Mouse (Mus musculus) liver, adult (tissue): ENCODE measurements around the gene Zswim7.

ENCODE experiments used
- GATA4 ChIP-seq: IDR thresholded peaks from 2 replicates; pipeline ENCODE4 v1.6.1; 2014; ENCODE audit warnings: mild to moderate bottlenecking, low read length; ENCODE audit not compliant: insufficient replicate concordance

The Zswim7 gene

DNA sequence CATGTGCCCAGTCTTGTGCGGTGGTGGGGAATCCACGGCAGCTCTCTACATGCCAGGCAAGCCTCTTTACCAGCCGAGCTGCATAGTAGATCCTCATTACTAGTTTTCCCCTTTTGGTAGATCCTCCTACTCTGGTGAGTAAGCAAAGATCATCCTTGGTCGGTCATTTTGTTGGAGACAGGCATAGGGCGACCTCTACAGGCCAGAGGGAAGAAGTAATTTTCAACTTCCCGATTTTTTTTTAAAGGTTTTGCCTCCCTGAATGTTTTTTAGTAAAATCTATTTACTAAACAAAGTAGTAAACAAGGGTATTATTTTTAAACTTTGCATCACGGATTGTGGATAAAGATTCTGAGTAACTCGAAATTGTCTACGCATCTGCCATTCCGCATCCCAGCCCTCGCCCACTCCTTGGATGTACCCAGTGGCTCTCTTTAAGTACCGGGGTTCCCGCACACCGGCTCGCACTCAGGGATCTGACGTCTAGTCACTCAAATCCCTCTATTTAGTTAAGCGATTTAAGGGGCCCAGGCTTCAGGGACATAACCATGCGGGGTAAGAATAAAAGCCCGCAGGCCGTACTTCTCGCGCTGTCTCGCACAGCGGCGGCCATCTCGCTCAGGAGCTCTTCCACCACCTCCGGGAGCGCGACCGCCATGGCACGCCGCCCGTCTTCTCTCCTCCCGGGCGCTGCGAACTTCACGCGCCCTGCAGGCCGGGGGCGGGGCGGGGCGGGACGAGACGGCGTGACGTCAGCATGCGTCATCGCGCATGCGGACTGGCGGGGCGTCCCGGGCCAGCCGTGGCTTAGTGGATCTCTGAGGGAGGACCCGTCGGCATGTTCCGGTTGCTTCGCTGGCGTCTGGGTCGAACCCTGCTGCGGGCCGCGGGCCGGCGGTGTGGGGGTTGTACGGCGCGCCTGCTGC is at the start of gene Zswim7, which contains the start of gene Ttc19:
Zswim7 (minus strand) TSS at position 701 of the 926 bp plus-strand sequence.
Ttc19 (plus strand) TSS at position 799 of the 926 bp plus-strand sequence.
- no peak for TF ChIP-seq GATA4

DNA sequence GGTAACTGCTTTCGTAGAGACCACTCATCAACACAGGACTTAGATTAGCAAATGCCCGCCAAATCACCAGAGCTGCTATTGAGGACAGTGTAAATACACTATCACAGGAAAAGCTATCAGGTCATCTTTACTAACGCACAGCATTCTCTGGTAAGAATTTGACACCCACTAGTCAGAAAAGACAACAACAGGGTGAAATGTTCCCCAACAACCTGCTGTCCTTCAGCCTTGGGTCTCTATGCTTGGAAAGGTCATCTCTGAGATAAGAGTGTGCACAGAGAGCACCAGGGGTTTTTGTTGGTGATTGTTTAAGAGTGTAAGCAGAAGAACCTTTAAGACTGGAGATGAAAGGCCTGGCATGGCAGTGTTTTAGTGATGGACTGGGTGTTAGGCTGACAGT is 42.5 kb upstream of the Zswim7 start:
- TF ChIP-seq GATA4: no peak

DNA sequence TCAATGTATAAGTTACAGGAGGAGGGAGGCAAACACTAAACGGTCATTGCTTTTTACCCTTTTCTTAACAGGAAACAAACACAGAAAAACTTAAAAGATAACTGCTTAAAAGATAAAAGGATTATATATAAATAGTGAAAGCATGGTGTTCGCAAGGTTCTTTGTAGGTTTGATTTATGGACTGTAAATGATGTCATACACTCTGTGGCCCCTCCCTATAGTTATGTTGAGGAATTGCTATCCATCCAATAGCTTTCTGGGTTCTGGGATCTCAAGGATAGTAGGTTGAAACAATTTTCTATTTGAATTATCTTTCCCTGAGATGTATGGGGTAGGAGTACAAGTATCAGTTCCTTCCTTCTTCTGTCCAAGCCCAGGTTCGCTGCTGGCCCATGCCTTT is 38.9 kb upstream of the Zswim7 start:
- no peak for TF ChIP-seq GATA4

DNA sequence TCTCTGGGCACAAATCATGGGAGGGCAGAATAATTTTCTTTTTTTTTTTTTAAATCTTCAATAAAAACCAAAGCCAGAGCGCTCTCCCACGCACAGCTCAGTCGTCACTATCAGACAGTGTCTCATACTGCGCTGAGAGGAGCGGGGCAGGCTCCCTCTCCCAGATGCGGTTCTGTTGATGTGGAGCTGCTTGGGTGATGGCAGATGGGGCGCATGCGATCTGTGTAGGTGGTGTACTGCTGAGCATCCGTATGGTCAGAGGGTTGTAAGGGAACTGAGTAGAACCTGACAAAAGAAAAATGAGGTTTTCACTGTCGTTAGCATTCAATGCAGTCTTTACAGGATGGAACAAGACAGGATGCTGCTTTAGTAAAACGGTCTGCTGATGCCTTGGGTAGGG is 36.6 kb upstream of the Zswim7 start:
- TF ChIP-seq GATA4: no peak

DNA sequence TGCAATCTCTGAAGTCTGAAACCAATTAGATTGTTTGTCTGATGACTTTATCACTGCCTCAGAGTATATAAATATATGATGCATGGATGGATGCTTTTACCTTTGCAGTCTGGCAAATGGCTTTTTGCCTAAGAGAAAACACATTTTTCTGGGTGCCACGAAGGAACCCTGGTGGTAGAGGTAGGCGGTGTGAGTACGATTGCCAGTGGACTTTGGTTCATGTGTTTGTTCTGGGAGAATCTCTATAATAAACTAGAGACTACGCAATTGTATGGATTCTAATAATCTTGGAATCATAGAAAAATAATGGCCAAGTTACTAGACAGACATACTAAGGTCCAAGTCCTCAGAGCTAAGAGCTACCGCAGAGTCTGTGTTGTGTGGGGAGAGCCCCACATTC is 33.8 kb upstream of the Zswim7 start:
- no peak for TF ChIP-seq GATA4

DNA sequence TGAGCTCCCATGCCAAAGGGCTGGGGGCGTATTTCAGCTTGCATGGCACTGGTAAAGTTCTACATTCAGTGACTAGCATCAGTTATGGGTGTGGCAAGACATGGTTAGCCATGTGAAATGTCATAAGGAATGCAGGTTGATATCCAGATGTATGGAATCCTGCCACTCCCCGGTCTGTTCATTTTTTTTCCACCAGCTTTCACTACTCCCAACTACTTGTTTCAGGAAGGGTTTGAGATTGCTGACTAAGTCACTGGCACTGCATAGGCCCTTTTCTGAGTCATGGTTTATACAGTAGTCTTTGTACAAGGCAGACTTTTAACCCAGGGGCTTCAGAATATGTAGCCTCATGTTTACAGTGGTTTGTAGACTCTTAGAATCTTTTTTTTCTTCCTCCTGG is 28.1 kb upstream of the Zswim7 start:
- no peak for TF ChIP-seq GATA4

DNA sequence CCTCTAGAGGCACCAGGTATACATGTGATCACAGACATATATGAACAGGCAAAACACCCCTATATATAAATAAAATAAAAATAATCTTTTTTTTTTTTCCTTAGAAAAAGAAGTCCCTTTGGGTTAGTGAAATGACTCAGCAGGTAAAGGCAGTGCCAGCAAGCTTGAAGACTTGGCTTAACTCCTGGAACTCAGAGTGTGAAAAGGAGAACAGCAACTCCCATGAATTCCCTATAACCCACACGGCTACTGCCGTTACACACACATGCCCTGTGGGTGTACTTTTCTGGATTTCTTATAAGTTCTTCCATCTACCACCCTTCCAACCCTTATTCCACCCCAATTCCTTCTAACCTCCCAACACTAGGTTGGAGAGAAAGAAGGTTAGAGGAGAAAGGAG is 24.7 kb upstream of the Zswim7 start:
- no peak for TF ChIP-seq GATA4

DNA sequence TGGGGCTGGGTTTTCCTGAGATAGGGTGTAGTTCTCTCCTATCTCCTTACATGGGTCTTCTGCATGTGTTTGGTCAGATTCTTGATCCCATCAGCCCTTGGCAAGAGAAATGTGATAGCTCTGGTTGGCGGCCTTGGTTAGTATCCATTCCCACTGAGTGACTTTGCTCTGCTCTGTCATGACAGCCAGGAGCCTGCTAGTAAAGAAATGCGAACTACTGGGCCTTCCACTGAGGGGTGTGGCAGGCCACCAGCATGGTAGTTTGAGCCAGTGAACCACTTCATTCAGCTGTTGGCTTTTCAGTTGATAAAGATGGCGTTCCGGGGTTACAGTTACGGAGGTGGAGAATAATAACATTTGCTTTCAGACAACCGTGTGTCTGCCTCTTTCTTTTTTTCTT is 17.7 kb upstream of the Zswim7 start:
- no peak for TF ChIP-seq GATA4

DNA sequence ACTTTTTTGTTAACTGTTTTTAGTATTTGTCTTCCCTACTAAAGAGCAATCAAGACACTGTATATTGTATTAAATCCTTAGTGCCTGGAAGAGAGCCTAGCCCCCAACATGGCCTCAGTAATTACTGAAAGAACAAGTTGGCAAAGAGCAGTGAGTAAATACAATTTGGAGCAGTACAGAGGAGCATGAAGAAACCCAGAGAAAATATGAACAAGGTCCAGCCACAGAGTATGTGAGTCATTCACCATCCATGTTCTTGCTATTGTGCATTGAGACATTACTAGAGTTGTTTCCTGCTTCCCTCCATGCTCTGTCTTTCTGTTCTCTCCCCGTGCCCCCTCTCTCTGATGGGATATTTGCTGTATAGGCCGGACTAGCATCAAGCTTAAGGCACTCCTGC is 12.9 kb upstream of the Zswim7 start:
- TF ChIP-seq GATA4: no peak

DNA sequence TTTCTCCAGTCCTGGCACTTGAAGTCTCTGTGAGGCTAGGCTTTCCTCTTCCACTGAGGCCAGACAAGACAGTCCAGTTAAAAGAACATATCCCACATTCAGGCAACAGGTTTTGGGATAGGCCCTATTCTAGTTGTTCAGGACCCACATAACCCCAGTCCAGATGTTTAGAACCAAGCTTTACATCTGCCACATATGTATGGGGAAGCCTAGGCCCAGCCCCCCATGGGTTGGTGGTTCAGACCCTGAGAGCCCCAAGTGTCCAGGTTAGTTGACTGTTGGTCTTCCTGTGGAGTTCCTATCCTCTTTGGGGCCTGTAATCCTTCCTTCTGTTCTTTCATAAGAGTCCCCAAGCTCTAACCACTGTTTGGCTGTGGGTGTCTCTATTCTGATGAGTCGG is 6.5 kb upstream of the Zswim7 start:
- no peak for TF ChIP-seq GATA4

DNA sequence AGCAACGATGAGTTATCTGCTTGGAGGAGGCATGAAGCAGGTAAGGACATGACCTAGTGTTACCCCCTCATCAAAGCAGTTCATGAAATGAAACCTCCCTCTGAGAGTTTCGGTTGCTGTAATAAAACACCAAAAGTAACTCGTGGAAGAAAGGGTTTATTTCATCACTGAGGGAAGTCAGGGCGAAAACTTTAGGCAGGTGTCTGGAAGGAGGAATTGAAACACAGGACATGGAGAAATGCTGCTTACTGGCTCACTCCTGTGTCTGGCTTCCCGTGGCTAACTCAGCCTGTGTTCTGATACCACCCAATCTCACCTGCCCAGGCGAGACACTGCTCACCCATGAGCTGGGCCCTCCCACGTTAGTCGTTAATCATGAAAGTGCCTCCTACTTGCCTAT is 3.8 kb upstream of the Zswim7 start:
- no peak for TF ChIP-seq GATA4

DNA sequence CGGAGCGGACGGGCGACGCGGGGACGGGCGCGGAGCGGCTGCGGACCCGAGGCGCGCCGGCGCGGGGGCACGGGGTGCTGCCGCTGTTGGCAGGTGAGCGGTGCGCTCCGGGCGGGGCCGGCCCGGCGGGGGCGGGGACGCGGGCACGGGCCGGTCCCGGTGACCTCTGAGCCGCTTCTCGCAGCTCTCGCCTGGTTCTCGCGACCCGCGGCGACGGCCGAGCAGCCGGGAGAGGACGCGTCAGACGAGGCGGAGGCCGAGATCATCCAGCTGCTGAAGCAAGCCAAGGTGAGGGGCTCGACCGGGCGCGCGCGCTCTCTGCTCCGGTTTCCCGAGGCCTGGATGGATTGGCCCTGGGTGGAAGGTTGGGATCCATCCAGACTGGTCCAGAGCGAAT is 424 bp upstream of the Zswim7 start:
- TF ChIP-seq GATA4: 0 out of 2 replicates have a peak, but pooled peaks have one; percentile 2

DNA sequence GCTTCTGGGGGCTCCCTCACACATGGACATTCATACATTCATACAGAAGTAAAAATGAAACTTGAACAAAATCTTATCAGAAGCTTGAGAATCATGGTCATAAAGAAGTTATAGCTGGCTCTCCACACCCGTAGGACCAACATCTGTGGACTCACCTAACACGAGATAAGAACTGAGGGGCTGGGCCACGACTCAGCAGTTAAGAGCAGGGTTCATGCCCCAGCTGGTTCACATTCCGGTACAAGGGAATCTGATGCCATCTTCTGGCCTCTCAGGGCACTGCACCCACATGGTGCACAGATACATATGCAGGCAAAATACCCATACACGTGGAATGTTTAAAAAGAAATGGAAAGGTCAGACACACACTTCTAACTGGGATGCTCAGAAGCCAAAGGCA is 3.1 kb downstream of the Zswim7 start:
- no peak for TF ChIP-seq GATA4

DNA sequence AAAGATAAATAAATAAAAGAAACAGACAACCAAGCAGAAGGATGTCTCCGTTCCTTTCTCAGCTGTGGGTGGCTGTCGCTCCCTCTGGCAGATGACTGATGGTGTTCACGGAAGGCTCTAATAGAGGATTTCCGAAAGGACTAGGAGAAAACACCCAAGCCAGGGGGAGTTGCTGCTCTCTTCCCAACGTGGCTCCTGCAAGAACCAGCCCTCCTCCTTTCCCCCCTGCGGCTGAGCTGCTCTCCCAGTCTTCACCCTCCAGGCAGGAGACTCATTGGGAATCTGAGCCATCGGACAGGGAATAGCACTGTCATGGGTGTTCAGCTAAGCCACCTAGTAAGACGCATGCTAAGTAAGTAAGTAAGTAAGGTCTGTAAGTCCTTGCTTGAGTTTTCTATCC is 4.1 kb downstream of the Zswim7 start:
- TF ChIP-seq GATA4: no peak

DNA sequence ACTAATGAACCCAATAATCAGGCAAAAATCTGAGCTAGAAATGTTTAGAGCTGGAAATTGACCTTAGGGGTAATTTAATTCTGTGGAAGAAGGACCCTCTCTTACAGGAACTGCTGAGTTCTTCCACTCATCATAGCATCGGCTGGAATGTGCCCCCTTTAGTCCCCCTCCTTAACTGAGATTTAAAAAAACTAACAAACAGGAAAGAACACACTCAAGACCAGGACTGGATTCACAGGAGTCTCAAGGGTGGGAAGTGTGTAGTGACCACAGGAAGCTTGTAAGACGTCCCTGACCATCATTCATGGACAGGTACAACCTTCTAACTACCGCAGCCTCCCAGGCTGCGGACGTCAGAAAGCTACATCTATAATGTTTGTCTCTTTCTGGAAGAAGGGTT is 10.3 kb downstream of the Zswim7 start:
- TF ChIP-seq GATA4: no peak

DNA sequence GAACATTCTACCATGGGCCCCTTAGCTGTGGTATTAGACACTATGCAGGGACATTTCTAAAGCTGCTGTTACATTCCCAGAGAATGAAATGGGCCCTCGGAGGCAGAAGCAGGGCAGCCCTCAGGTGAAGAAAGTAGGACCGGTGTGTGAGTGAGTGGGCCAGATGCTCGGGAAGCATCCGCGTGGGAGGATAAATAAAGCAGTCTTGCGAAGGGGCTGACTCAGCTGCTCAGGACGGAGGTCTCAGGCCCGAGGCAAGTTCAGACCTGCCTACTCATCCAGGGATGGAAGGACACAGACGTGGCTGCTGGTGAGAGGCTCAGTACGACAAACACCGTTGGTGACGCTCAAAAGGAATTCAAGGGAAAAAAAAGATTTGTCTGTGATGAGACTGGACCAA is 12.1 kb downstream of the Zswim7 start:
- TF ChIP-seq GATA4: no peak

DNA sequence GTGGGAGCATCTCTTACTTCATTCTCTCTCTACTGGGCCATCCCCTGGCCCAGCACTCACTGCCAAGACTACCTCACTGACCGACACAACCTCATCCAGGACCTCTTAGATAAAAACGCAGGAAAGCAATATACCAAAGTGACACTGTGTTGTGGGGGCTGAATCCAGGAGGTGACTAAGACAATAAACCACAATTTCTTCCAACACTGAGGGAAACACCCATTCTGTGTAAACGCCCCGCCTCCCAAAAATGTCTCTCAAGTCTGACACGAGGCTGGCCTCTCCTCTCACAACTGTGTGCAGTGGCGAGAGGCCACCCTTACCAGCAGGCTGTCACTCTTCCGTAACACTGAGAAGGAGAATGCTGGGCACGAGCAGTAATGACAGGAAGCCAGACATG is 12.8 kb downstream of the Zswim7 start:
- TF ChIP-seq GATA4: no peak
